Mouse (Mus musculus) cerebellum, postnatal 14 days (tissue): Measurements from ENCODE around the gene Scg5.

Source experiments
- DNase-seq, 2 experiments: peaks; one replicate each; pipeline ENCODE4 v3.0.0; 2021; ENCODE audit warnings: mixed read lengths in 2 of 2

Scg5 gene

DNA sequence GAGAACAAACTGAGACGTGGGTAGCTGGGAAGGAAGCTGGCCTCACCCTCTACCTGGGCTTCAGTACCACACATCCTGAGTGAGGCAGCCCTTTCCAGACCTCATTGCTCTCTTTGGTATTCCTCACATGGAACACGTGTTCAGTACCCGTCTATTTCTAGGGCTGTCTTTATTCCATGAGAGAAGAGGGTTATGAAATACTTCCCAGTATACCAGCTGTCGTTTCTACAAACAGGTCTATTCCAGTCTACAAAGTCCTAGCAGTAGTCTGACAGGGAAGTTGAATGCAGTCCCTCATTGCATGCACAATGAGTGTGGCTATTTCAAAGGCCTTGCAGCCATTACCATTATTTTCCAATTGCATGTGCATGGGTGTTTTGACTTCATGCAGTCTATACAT lies 23.2 kb downstream of the Scg5 start:
- DNase-seq, result no peak

DNA sequence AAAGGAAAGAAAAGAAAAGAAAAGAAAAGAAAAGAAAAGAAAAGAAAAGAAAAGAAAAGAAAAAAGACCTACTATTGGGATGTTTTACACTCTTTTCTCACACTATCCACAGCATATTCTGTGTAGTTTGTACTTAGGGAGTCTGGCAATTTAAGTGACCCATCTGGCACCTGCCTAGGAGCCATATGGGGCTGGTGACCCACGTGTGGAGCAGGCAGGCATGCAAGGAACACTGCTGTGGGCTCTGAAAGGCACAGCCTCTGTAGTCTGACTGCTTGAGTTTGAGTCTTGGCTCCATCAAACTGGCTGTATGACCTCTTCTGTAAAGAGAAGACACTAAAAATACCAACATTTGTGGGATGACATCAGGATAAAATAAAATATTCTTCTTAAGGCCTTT lies 25.2 kb downstream of the Scg5 start:
- DNase-seq, result peak; percentile 25 to 53

- no peak for DNase-seq
Observed at GRCm38 (mm10) chr2:113800846-113801245, 28.1 kb downstream of the Scg5 start.

GRCm38 (mm10) chr2:113798605-113799004 lies 30.3 kb downstream of the Scg5 start:
- peak; percentile 26 to 35 for DNase-seq

DNA sequence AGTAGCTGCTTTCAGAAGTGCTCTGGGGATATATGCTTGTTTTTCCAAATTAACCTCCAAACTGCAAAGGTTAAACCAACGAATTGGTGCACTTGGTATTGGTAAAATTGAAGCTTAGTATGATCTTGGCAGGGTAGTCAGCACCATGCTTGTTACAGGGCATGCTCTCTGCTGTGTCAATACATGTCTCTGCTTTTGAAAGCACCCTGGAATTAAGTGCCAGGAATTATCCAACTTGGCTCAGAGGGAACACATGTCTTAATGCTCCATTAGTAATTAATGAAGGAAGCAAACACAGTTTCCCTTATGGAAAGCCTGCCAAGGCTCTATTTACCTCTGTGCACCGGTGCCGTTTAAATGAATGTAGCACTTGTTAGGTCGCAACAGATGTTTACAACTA lies 33.7 kb downstream of the Scg5 start:
- DNase-seq, result no peak

GRCm38 (mm10) chr2:113793521-113793920 lies 35.4 kb downstream of the Scg5 start:
- DNase-seq, result no peak

- DNase-seq, result no peak
Observed at GRCm38 (mm10) chr2:113788821-113789387, 40.0 kb downstream of the Scg5 start.

- DNase-seq, result peak; percentile 27 to 56
Observed at GRCm38 (mm10) chr2:113787882-113788281, 41.0 kb downstream of the Scg5 start.

- no peak for DNase-seq
Observed at GRCm38 (mm10) chr2:113784851-113785250, 44.1 kb downstream of the Scg5 start.

- no peak for DNase-seq
Observed at GRCm38 (mm10) chr2:113781521-113781920, 47.4 kb downstream of the Scg5 start.

DNA sequence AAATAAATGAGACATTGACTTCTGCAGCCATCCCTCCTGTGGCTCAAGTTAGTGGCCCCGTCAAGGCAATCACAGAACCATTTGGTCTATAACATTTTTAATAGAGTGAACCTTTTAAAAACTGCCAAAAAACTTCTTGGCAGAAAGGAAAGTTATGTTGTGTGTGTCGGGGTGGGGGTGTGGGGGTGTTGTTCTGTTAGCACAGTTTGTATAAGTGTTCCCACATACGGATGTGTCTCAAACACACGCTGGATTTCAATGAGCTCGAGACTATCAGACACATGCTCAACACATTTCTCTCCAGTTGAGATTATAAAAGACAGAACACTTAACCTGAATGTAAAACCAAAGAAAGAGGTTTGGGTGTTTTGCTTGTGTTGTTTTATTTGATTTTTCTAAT lies 47.8 kb downstream of the Scg5 start:
- DNase-seq, result no peak

GRCm38 (mm10) chr2:113779336-113779735 lies 49.6 kb downstream of the Scg5 start:
- no peak for DNase-seq

DNA sequence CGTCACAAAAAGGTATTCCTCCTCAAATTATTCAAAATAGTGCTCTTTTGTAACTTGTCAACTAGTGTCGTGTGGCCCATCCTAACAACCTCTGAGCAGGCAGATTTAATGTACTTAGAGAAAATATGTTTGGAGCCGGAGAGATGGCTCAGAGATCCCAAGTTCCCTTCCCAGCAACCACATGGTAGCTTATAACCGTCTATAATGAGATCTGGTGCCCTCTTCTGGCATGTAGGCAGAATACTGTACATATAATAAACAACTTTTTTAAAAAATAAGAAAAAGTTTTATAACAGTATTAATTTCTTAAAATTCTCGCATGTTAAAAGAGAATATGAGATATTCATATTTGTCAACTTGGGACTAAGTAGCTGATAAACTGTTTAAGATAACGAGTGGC lies 50.9 kb downstream of the Scg5 start:
- DNase-seq, result no peak

DNA sequence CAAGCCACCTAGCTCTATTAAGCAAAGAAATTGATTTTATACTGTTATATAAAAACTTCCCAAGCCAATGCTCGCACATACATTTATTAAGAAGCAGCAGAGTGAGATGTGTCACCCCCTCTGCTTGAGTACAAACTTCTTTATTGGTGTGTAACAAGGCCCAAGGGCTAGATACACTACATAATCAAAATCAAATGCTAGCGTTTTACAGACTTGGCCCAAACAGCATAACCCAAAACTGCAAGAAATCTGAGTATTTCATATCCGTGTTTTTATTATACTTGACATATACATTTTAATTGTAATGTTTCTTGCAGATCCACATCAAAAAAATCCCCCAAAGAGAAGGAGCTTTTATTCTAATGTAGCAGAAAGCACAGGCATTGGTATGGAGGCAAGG lies 52.6 kb downstream of the Scg5 start:
- no peak for DNase-seq

GRCm38 (mm10) chr2:113774150-113774805 lies 54.6 kb downstream of the Scg5 start:
- no peak for DNase-seq

- no peak for DNase-seq
Observed at GRCm38 (mm10) chr2:113768541-113769303, 60.2 kb downstream of the Scg5 start.

DNA sequence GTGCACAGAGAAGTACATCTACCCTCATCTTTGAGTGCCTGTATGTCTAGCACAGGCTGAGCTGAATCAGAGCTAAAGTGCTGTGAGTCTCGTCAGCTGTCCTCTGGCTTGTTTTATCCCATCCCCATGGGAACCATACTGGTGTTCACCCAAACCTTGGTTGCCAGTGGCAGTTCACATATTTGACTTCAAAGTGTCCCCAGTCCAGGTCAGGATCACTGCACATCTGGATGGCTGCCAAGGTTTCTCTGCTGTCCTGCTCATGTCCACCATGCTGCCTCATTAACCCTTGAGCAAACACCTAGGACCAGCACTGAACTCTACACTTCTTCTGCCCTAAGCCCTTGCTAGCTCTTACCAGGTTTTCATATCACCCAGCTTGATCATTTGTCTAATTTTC lies 63.0 kb downstream of the Scg5 start:
- DNase-seq, result peak in 1 of 2 experiments; percentile 17

DNA sequence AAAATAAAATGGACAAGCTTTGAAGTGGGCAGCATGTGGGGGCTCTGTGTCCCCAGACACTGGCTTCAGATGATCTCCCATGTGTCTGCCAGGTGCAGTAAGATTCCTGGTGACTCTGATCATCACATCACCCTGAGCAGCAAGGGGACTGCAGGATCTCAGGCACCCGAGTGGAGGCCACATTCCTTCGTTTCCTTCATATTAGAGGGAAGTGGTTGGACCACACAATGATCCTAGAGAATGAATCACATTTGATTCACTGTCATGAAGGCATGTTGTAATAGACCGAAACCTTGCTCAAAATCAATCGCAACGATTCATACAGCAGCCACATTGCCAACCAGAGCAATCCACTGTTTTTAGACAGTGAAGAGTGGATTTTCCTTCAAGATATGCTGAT lies 64.0 kb downstream of the Scg5 start:
- no peak for DNase-seq

GRCm38 (mm10) chr2:113758311-113759161 lies 70.4 kb downstream of the Scg5 start, which contains the start of gene Grem1:
Gene Grem1, minus strand, starts transcription at chr2:113758646.
- peak; percentile 49 to 51 for DNase-seq

- peak; percentile 54 to 56 for DNase-seq
Observed at GRCm38 (mm10) chr2:113757525-113758310, 71.2 kb downstream of the Scg5 start.

- peak; percentile 53 to 62 for DNase-seq
Observed at GRCm38 (mm10) chr2:113756924-113757524, 71.9 kb downstream of the Scg5 start.

DNA sequence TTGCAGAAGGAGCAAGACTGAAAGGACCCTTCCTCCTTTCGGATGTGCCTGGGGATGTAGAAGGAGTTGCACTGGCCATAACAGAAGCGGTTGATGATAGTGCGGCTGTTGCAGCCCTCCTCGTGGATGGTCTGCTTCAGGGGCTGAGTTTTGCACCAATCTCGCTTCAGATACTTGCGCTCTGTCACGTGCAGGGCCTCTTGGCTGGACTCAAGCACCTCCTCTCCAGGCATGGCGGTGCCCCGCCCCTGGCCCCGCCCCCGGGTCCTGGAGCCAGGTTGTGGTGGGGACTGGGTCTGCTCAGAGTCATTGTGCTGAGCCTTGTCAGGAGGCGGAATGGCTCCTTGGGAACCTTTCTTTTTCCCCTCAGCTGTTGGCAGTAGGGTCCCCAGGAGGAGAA lies 79.2 kb downstream of the Scg5 start:
- DNase-seq, result no peak
